Mouse (Mus musculus) embryonic facial prominence, embryonic 14.5 days (tissue): ENCODE data around the gene Gtdc1. TPM values are rescaled to one million over a fixed set of nuclear protein-coding genes. Genes with fewer than 3 reads are reported as not detected.

Source experiments
- ATAC-seq: fragments of 200-750 bp; cut with Nextera tagmentation; 2 replicates; pipeline ENCODE4 v1.8.0; 2017; ENCODE audit warnings: low read depth, moderate number of reproducible peaks, moderate TSS enrichment
- DNase-seq: peaks from one replicate; pipeline ENCODE4 v3.0.0-alpha.2; 2015; ENCODE audit warnings: low spot score
- H3K27ac ChIP-seq: fragments of 300-500 bp; sonication (generic); replicated peaks from 2 replicates; pipeline ENCODE4 v1.5.1; 2014; ENCODE audit warnings: low read depth, mild to moderate bottlenecking, low read length, moderate library complexity
- H3K27me3 ChIP-seq: fragments of 300-500 bp; sonication (generic); replicated peaks from 2 replicates; pipeline ENCODE4 v1.6.1; 2014; ENCODE audit warnings: low read length; ENCODE audit not compliant: control insufficient read depth, insufficient read depth
- H3K36me3 ChIP-seq: fragments of 300-500 bp; sonication (generic); 2 replicates; pipeline ENCODE4 v1.6.1; 2014; ENCODE audit warnings: low read length, mixed read lengths; ENCODE audit not compliant: control insufficient read depth, insufficient read depth
- H3K4me1 ChIP-seq: fragments of 300-500 bp; sonication (generic); 2 replicates; pipeline ENCODE4 v1.6.1; 2014; ENCODE audit warnings: antibody characterized with exemption, low read length; ENCODE audit not compliant: control insufficient read depth, insufficient read depth
- H3K4me2 ChIP-seq: fragments of 300-500 bp; sonication (generic); 2 replicates; pipeline ENCODE4 v1.6.1; 2014; ENCODE audit warnings: low read depth, mild to moderate bottlenecking, low read length, moderate library complexity, mixed read lengths
- H3K4me3 ChIP-seq: fragments of 300-500 bp; sonication (generic); 2 replicates; pipeline ENCODE4 v1.5.1; 2014; ENCODE audit warnings: low read depth, mild to moderate bottlenecking, low read length
- H3K9ac ChIP-seq: fragments of 300-500 bp; sonication (generic); 2 replicates; pipeline ENCODE4 v1.6.1; 2014; ENCODE audit warnings: low read depth, mild to moderate bottlenecking, low read length, moderate library complexity, mixed read lengths
- H3K9me3 ChIP-seq: fragments of 300-500 bp; sonication (generic); 2 replicates; pipeline ENCODE4 v1.6.1; 2016; ENCODE audit warnings: low read length; ENCODE audit not compliant: control insufficient read depth
- WGBS: fragments of 180-500 bp; shearing (Covaris S2); extraction: QIAGEN DNeasy Blood & Tissue Kit; methylation state at CpG from one replicate; pipeline ENCODE4 v1.1.7; 2014; 5-methylcytosine and 5-hydroxymethylcytosine counted together
- polyA plus RNA-seq: library from polyadenylated mRNA; unstranded; fragments of >200 nt; fragmentation: Nextera tagmentation; extraction: Ambion mirVana; gene quantifications from 2 replicates; pipeline ENCODE4 v1.2.1, GENCODE M21; 2014

Gene Gtdc1
- polyA plus RNA-seq, 1 experiment from 2014 or later: 14.3 TPM

- Histone ChIP-seq H3K4me3 (no peak overlapping the region), H3K9ac (no peak overlapping the region), H3K4me1 (no peaks in the 10 kb centered on the region), H3K27me3 (no peaks in the 10 kb centered on the region), H3K27ac (no peak overlapping the region), H3K9me3 (0 out of 2 replicates have a peak, but pooled peaks cover 4% of the 10 kb centered on the region), H3K36me3 (no peaks in the 10 kb centered on the region), H3K4me2 (no peak overlapping the region)
- no peak for DNase-seq
- 58% methylated on average over 4 of the region's 4 CpGs for WGBS
- no peak for ATAC-seq
Measured at GRCm38 (mm10) chr2:44538135-44538534, 389.3 kb downstream of the Gtdc1 start.

DNA sequence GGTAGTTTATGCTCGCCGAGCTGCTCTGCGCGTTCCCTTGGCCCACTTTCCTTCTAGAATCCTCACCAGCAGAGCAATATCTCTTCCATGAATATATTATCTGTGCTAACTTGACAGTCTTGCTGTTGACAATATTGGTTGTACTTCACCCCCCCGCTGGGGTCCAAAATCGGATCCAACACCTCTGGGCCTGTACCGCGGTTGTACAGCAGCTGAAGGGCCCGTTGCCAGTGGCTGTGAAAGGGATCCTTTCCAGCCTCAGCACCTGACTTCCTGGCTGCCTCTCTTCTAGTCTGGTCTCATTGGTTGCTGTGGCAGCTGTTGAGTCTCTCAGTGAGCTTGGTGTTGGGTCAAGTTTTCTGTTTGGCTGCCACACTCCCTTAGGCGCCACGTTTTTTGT is 391.7 kb downstream of the Gtdc1 start:
- Histone ChIP-seq H3K9ac (no peak overlapping the region), H3K4me1 (no peaks in the 10 kb centered on the region), H3K4me2 (no peak overlapping the region), H3K9me3 (0 out of 2 replicates have a peak, but pooled peaks cover 4% of the 10 kb centered on the region), H3K27ac (no peak overlapping the region), H3K27me3 (no peaks in the 10 kb centered on the region), H3K36me3 (no peaks in the 10 kb centered on the region), H3K4me3 (no peak overlapping the region)
- ATAC-seq (no peak), DNase-seq (no peak)
- 90% methylated on average over 11 of the region's 11 CpGs for WGBS

DNA sequence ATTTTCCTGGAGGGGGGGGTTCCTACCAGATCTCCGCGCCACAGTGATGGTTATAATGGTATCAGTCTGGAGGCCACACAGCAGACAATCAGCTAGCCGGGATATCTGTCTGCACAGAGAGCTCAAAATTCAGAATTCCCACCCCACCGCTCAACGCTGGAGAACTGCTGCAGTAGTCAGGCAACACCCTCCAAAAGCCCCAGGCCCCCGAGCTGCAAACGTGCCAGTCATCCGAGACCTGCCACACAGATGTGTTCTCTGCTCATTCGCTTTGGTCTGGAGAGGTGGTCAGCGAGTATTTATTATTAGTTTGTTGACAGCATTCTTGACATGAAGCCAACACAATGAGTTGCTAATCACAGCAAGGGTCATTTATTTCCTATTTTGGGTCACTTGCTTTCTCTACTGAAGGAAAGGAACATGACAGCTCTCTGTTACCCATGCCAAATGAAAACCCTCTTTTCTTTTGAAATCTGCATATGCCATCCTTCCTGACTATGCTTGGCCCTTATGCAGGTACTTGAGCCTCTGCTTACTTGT is 392.3 kb downstream of the Gtdc1 start:
- WGBS: 68% methylated on average over 10 of the region's 10 CpGs
- 0 out of 2 replicates have a peak, but pooled peaks cover 4% of the 10 kb centered on the region for H3K9me3 ChIP-seq
- ATAC-seq: no peak
- no peak overlapping the region for H3K27ac ChIP-seq
- H3K27me3 ChIP-seq: no peaks in the 10 kb centered on the region
- H3K4me2 ChIP-seq: no peak overlapping the region
- H3K36me3 ChIP-seq: no peaks in the 10 kb centered on the region
- H3K4me1 ChIP-seq: no peaks in the 10 kb centered on the region
- no peak for DNase-seq
- H3K4me3 ChIP-seq: no peak overlapping the region
- H3K9ac ChIP-seq: no peak overlapping the region

GRCm38 (mm10) chr2:44526110-44527032 is 401.1 kb downstream of the Gtdc1 start:
- ATAC-seq (peak; percentile 77), DNase-seq (peak; percentile 65)
- Histone ChIP-seq H3K4me2 (no peak overlapping the region), H3K27me3 (no peaks in the 10 kb centered on the region), H3K27ac (no peak overlapping the region), H3K36me3 (no peaks in the 10 kb centered on the region), H3K4me1 (no peaks in the 10 kb centered on the region), H3K9me3 (no peaks in the 10 kb centered on the region), H3K9ac (no peak overlapping the region), H3K4me3 (no peak overlapping the region)
- 24% methylated on average over 6 of the region's 6 CpGs for WGBS

- H3K4me2 ChIP-seq: no peak overlapping the region
- no peaks in the 10 kb centered on the region for H3K9me3 ChIP-seq
- no peaks in the 10 kb centered on the region for H3K36me3 ChIP-seq
- H3K27me3 ChIP-seq: no peaks in the 10 kb centered on the region
- H3K4me1 ChIP-seq: no peaks in the 10 kb centered on the region
- no peak for DNase-seq
- no peak overlapping the region for H3K4me3 ChIP-seq
- H3K27ac ChIP-seq: no peak overlapping the region
- no peak for ATAC-seq
- WGBS: 55% methylated on average over 5 of the region's 5 CpGs
- no peak overlapping the region for H3K9ac ChIP-seq
Measured at GRCm38 (mm10) chr2:44525187-44525919, 402.1 kb downstream of the Gtdc1 start.

DNA sequence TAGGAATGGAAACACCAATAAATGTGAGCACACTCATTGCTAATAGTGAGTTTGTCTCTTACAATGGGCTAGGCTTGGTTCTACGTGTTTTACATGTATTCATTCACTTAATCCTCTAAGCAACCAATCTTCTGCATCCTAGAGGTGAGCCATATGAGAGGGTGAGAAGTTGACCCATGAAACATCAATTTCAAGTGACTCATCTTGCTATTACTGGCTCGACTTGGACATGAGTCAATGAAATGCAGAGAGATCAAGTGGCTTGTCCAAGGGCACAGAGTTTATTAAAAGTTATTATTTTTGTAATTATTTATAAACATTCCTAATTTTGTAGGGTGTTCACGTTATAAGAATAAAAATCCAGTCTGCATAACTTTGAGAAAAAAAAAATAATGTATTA is 408.2 kb downstream of the Gtdc1 start:
- DNase-seq (no peak), ATAC-seq (no peak)
- Histone ChIP-seq H3K4me3 (no peak overlapping the region), H3K27ac (no peak overlapping the region), H3K4me1 (no peaks in the 10 kb centered on the region), H3K27me3 (no peaks in the 10 kb centered on the region), H3K9me3 (no peaks in the 10 kb centered on the region), H3K4me2 (no peak overlapping the region), H3K36me3 (no peaks in the 10 kb centered on the region), H3K9ac (no peak overlapping the region)
- 85% methylated on average over 3 of the region's 3 CpGs for WGBS

DNA sequence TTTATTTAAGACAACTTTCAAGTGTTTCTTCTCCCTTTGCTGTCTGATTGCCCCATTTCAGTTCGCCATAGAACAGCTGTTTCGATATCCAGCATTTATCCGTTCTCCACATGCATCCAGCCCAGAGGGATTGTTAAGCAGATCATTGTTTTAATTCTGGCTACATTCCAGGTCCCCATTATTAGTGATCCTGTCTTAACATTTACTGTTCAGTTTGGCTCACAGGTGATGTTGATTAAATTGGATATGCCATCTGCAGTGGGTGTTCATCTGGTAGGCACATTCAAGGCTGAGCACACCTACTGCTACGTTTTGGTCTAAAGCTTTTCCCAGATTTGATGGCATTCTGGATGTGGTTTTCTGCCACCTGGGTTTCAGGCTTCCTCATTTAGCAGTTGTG is 409.4 kb downstream of the Gtdc1 start:
- no peak overlapping the region for H3K9ac ChIP-seq
- H3K36me3 ChIP-seq: no peaks in the 10 kb centered on the region
- no peak overlapping the region for H3K4me3 ChIP-seq
- whole genome bisulfite sequencing: 41% methylated on average over 4 of the region's 4 CpGs
- H3K9me3 ChIP-seq: no peaks in the 10 kb centered on the region
- H3K4me2 ChIP-seq: no peak overlapping the region
- H3K27me3 ChIP-seq: no peaks in the 10 kb centered on the region
- H3K27ac ChIP-seq: no peak overlapping the region
- DNase-seq: peak; percentile 57
- no peaks in the 10 kb centered on the region for H3K4me1 ChIP-seq
- ATAC-seq: peak; percentile 84; the same call in 1 of the 2 replicates
